Mouse (Mus musculus): ENCODE data around the gene Depdc7. TPM values are rescaled to one million over a fixed set of nuclear protein-coding genes. Genes with fewer than 3 reads are reported as not detected.

Gene Depdc7
- total RNA-seq, 2 experiments from 2014 or later: 1.5 to 1.7 TPM

- Histone ChIP-seq H3K4me3 (no peak overlapping the region), H3K27ac (no peak overlapping the region)
- DNase-seq: no peak
- TF ChIP-seq CTCF (IDR thresholded peaks at IDR 0.05): no peak
- intact Hi-C loops (cut with DNase I): loop anchor here (2.0 to 10.0 kb wide), 3 partner anchors 68 to 550 kb away; no protein-coding TSS in a partner anchor
These were observed 57.9 kb downstream of the Depdc7 start for GRCm38 (mm10) chr2:104684771-104685170.

- Histone ChIP-seq H3K27ac (no peak overlapping the region), H3K4me3 (no peak overlapping the region)
- intact Hi-C loops (cut with DNase I): no loop called here
- no peak for TF ChIP-seq CTCF (IDR thresholded peaks at IDR 0.05)
- DNase-seq: no peak
These were observed 65.4 kb downstream of the Depdc7 start for GRCm38 (mm10) chr2:104677326-104677725.

Other genes starting within 250 kb of the Depdc7 start
- gene Hipk3, start 248.4 kb downstream of the Depdc7 start, total RNA-seq (2021): 100 to 1,000 TPM; 228 to 267 TPM
- 10 to 100 TPM in 1 of 2 experiments, 1 to 10 TPM in 1; 7.3 to 10.7 TPM for gene Cstf3, start 152.4 kb downstream of the Depdc7 start, total RNA-seq (2021)
- gene Tcp11l1, start 30.7 kb downstream of the Depdc7 start, total RNA-seq (2021): 1 to 10 TPM; 8.6 to 9.2 TPM
- not detected for gene Pin1rt1, start 26.5 kb downstream of the Depdc7 start, total RNA-seq (2021)
- 10 to 100 TPM; 53.4 to 64.6 TPM for gene Qser1, start 73.9 kb upstream of the Depdc7 start, total RNA-seq (2021)
- under 1 TPM; 0.20 to 0.23 TPM for gene Prrg4, start 107.0 kb upstream of the Depdc7 start, total RNA-seq (2021)
- 1 to 10 TPM; 3.5 to 3.7 TPM for gene Ccdc73, start 124.9 kb upstream of the Depdc7 start, total RNA-seq (2021)

All from gastrocnemius, adult 2 months (tissue).